Mouse (Mus musculus): ENCODE results near the gene Prkaa1.
"Not testable (repeated sequence)": the region's sequence is repeated elsewhere in the genome, so short reads cannot be mapped to it uniquely, and the experiment has no call there.

The Prkaa1 gene

DNA sequence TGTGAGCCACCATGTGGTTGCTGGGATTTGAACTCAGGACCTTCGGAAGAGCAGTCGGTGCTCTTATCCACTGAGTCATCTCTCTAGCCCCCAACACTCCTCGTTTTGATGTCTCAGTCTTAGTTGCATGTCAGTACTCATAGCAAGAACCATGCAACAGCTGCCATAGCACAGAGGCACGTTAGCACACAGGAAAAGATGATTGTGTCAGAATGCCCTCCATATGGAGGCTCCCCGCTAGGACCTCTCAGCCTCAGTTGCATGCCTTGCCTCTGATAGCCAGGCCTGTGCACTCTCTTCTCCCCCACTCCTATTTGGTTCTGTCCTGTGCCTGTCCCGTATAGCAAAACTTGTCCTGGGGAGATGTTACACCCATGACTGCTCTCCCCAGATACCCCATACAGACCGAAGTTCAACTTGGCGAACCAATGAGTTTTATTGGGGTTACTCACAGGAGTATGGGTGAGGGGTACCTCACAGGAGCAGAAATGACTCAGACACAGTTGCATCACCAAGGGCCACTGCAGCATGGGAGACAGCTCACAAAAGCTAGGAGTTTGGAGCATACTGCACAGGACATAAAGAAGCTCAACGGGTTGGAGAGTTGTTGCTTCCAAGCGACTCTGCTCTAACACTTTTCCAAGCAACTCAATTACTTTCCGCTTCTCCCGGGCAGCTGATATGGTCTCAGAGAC is 14.4 kb upstream of the Prkaa1 start:
- no peak for DNase-seq (ENCODE audit: low spot score in 2 of 2)

DNA sequence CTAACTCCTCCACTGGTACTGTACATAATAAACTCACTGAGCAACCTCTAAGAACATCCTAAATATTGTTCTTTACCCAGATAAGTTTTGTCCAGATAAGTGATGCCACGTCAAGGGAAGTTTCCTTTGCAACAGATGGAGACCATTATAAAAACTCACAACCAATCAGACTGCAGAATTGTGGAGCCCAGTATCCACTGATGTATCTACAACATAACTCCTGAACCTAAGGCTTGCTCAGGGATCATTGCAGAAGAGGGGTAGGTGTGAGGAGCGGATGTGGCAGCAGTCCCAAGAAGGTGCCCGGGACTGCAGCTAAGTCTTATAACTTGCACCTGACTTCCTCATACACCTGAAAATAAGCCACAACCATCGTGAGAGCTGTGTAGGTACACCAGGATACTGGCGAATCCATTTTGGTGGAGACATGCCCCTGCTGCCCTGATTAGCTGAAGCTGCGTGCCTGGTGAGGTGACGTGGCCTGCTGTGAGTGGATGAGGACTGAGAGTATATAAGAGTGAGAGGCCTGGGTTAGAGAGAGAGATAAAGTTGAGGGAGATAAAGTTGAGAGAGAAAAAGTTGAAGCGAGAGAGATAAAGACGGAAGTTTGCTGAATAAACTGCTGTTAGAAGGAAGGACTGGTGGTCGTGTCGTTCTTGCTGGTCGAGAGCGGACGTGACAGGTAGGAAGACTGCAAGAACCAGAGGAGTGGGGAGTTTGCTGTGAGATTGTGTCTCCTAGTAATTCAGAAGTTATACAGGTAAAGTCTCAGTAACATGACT is 12.6 kb upstream of the Prkaa1 start:
- not testable (repeated sequence) for DNase-seq (ENCODE audit: low spot score in 2 of 2)

DNA sequence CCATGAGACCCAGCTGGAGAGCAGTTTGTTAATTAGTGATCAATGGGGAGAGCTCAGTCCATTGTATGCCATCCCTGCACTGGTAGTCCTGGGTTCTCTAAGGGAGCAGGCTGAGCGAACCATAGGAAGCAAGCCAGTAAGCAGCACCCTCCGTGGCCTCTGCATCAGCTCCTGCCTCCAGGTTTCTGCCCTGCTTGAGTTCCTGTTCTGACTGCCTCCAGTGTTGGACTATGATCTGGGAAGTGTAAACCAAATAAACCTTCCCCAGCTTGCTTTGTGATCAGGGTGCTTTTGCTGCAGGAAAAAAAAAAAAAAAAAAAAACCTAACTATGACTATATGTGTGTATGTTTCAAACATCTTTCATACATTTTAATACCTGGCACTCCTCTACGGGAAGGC is 10.4 kb upstream of the Prkaa1 start:
- DNase-seq (ENCODE audit: low spot score in 2 of 2) = no peak

DNA sequence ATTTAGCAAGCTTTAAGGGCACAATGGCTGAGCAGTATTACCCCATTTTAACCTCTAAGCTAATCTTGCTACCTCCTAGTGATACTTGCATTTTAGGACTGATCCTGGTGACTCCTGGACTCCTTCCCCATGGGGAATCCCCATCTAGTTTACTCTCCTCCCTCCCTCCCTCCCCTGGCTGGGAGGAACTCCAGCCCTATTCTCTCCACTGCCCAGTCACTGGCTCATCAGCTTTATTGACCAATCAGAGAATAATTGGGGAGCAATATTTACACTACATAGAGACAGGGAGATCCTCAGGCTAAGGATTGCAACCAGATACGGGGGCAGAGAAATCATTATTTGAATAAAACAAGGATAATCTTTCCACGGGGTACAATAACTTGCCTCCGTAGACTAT is 9.5 kb upstream of the Prkaa1 start:
- DNase-seq (ENCODE audit: low spot score in 2 of 2) = no peak

DNA sequence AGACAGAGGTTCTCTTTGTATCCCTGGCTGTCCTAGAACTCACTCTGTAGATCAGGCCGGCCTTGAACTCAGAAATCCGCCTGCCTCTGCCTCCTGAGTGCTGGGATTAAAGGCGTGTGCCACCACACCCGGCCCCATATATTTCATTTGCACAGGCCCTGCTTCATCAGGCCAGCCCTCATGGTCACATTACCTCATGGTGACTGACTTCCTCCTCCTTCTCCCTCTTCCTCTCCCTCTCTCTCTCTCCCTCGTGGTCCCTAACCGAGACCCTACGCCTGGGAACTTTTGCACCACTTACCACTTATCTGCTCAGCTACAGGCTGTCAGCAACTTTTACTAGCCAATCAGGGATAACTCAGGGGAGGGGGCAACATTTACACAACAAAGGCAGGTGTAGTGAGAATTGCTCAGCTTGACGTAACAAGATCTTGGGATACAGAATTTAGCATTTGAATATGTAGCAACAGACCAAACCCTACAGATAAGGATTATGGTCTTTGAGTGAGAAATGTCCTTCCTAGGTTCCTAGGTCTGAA is 8.6 kb upstream of the Prkaa1 start:
- no peak for DNase-seq (ENCODE audit: low spot score in 2 of 2)

DNA sequence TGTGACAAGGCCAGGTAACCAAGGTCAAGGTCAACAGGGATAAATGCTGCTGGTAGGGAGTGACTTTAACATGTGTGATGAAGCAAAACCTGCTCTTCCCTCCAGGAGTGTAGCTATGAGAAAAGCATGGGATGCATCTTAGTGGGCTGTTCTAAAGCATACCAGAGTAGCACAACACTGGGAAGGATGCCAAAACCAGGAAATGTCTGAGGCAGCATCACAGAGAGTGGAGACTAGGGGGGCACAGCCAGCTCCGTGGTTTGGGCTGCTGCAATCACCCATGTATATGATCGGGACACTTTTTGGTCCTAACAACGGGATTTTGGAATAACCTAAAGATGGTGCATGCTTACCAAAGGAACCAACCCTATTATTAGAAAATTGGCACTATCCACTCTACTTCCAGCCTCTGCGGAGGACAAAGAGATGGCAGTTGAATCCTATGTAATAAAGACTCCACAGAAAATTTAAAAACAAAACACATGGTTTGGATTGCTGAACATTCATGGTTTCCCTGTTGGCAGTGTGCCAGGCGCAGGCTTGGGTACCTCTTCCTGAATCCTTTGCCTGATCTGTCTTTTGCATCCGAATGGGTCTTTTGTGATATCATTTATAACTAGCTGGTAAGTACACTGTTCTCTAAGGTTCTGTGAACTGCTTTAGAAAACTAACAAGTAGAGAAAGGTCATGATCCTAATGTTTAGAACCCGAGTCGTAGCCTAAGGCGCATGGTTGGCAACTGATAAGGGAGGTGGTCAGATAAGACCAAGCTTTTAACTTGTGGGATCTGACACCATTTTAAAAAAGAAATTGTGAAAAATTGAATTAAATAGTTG is 5.4 kb upstream of the Prkaa1 start:
- peak in 1 of 2 experiments; percentile 58 for DNase-seq (ENCODE audit: low spot score in 2 of 2)

DNA sequence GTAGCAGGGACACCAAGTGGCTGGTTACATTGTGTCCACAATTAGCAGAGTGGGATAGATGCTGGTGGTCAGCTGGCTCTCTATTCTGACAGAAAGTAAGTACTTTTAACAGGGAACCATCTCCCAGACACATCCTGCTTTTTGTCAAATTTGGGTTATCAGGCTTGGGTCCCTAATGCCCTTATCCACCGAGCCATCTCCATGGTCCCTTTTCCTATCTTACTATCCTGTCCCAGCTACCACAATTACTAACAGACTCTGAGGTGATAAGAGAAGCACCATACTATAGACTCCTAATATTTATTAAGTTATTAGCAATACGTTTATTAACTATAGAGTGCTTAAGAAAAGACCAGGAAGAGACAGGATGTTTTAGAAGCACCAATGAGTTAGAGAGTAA is 4.3 kb upstream of the Prkaa1 start:
- DNase-seq (ENCODE audit: low spot score in 2 of 2) = no peak

DNA sequence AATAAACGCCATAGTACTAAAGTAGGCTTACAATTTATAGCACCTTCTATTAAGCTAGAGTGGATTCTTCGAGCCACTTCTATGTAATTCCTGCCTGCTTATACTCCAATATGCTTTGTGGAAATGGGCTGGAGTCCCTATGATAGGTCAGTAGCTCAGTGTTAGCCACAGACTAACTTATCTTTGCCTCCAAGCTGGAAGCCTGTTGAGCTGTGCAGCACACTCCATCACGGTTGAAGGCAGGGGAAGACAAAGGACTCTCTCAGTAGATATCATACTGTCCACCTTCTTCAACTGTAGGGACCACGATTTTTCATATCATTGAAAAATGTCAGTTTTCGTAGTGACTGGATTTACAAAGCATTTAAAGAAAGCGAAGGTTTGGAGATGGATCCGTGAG is 3.8 kb upstream of the Prkaa1 start:
- no peak for DNase-seq (ENCODE audit: low spot score in 2 of 2)

DNA sequence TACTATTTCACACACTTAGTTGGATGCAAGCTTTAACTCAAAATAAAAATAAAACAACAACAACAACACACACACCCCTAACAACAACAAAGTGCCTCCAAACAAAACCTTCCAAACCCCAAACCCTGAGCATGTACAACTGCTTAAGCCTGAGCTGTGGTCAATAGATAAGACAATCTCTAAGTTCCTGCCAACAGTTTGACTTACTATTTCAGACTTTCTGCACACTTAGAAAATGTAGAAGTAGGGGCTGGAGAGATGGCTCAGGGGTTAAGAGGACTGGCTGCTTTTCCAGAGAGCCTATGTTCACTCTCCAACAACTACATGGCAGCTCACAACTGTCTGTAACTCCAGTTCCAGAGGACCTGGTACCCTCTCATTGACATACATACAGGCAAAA is 3.3 kb upstream of the Prkaa1 start:
- DNase-seq (ENCODE audit: low spot score in 2 of 2) = no peak

DNA sequence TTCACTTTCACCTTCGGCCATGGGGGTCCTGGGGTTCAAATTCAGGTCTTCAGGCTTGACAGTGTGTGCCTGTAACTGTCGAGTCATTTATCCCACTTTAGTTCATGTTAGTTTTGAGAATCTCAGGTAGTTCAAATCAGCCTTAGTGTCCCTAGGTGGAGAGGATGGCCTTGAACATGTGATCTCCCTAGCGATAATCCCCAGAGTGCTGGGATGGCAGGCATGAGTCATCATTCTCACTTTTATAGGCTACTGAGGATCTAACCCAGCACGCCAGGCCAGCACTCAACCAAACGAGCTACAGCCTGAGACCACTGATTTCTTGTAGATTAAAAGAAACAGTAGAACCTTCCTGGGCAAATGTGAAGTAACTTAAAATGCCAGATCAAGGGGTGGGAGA is 1.6 kb upstream of the Prkaa1 start:
- DNase-seq (ENCODE audit: low spot score in 2 of 2) = no peak

DNA sequence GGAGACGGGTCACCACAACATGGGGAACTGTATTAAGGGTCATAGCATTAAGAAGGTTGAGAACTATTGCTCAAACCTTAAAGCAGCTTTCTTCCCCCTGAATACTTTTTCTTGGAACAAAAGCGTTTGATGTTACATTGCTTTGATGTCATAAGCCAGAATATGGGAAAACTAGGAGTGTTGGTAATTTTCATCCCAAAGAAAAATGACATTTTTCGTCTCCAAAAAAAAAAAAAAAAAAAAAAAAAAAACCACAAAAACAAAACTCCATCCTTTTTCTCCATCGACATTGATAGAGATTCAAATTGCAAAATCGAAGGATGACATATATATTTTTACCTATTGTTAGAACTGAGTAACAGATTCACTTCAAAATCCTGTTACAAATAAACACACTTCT is 947 bp upstream of the Prkaa1 start:
- DNase-seq (ENCODE audit: low spot score in 2 of 2) = no peak

DNA sequence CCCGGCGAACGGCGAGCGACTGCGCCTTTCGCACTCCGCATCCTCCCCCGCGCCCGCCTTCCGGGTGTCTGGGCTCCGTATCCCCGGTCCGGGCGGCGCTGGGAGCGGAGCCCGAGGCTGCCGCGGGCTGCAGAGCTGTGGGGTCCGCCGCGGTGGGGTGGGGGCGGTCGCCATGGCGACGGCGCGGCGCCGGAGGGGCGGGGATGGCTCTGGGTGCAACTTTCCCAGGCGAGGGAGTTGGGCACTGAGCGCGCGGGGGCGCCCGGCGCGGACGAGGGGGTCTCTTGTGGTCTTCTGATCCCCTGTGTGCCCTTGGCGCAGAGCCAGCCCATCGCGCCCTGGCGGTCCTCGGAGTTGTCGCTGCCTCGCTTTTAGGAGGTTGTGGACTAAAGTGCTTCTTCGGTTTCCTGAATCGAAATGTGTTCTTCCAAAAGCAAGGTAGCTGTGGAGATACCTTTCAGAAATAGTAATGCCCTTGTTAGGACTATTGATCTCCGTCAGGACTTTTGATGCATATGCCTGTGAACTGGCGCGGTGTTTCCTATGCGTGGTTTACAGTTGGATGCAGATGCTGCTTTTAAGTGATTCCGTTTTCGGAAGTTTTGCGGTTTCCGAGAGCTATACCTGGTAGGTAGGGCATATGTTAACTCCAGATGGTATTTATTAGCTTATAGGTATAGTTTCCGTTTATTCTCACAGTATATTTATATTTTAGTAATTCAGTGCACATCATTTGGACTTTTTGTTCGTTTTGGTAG is 539 bp downstream of the Prkaa1 start:
- peak in 1 of 2 experiments; percentile 86 for DNase-seq (ENCODE audit: low spot score in 2 of 2)

DNA sequence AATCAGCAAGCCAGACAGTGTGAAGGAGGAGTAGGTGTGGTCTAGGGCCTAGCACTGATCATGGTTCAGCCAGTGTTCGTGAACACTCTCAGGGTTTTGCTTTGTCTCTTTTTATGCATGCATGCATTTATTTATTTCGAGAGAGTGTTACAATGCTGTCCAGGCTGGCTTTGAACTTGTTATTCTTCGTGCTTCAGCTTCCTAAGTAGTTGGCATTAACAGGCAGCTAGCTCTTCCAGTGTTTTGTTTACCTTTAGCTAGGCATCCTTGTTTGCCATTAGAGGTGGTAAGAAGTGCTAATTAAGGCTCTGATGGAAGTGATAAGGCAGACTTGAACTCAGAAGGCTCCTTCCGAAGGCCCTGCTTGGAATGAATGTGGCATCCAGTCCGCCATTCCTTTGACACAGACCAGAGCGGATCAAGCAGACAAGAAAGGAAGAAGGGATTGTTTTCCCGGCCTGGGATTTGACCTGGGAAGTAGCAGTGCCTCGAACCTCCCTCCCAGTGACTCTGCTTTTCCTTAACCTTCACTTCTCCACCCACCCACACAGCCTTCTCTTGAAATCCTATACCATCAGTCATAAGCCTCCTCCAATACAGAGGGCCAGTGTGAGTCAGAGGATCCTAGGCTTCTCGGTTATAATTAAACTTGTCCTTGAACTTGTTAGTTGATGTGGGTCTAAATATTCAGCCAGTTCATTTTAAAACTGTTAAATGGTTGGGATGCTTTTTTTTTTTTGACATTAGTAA is 1.7 kb downstream of the Prkaa1 start:
- DNase-seq (ENCODE audit: low spot score in 2 of 2) = no peak

DNA sequence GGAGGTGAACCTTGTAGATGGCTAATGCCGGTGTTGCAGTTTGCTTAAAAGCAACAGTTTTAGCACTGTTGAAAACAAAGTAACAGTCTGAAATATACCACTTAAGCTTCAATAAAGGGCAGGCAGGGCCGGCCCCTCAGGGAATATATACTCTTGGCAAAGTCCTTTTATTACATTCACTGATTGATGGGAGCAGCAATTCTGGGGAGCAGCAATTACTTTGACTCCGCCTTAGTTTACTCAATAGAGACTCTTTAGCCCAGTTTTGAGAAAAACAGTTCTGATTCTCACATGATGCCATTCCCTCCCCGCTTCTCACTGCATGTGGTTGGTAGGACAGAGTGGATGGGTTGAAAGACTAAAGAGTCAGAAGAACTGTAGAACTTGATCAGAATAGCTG is 5.5 kb downstream of the Prkaa1 start:
- no peak for DNase-seq (ENCODE audit: low spot score in 2 of 2)

DNA sequence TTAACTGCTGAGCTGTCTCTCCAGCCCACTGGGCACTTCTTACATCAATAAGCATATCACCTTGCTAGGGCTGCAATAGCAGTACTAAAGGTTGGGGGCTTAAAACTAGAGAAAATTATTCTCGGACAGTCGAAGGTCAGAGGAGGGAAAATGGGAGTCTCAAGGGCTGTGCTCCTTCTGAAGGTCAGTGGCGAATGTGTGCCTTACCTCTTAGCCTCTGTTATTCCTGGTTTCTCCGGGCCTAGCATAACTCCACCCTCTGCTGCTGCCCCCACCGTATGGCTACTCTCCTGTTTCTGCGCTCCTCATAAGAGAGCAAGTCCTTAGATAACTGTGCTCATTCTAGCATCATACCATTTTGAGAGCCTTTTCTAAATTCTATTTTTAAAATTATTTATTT is 8.5 kb downstream of the Prkaa1 start:
- no peak for DNase-seq (ENCODE audit: low spot score in 2 of 2)

DNA sequence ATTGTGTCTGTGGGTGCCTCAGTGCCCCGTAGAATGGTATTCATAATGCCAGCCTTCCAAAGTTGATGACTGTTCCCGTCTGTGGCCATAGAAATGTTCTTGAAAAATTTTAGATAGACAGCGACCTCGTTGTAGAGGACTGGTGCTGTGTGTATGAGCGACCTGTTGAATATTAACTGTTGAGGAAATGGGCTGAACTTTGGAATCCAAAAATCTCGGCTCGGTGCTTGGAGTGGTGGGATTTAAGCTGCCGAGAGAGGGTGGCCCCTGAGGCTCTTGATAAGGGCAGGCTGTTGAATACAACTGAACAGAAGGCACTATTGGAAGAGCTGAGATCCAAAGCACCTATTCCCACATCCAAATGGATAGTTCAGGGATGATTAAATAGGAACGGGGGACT is 11.0 kb downstream of the Prkaa1 start:
- no peak for DNase-seq (ENCODE audit: low spot score in 2 of 2)

DNA sequence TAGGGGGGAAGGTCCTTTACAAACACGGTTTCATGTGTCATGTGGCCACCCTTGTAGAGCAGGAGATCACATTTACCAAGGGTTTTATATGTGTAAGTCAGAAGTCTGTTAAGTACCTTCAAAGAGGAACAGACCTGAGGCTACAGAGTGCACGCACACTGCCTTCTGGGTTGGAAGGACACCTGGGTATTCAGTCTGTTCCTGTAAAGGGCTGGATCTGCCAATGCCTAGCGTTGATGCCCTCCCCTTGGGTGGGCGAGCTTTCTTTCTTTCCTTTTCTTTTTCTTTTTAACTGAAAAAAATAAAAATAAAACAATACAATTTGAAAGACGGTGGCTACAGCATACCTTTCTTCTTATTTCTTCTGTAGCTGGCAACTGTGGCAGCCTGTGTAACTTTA is 11.4 kb downstream of the Prkaa1 start:
- DNase-seq (ENCODE audit: low spot score in 2 of 2) = no peak

DNA sequence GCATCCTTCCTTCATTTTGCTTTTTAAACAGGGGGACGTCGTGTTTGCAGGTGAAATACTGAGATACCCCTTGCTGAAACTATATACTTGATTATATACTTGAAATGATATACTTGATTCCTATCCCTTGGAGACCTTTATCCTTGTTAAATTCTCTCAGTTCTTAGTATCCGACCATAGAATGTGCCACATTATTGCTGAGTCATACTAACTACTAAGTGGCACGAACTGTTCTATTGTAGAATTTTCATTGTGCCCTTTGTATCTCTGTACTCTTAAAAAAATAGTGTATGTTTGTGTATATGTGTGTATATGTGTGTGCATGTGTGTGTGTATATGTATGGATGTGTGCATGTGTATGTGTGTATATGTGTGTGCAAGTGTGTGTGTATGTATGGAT is 12.7 kb downstream of the Prkaa1 start:
- no peak for DNase-seq (ENCODE audit: low spot score in 2 of 2)

DNA sequence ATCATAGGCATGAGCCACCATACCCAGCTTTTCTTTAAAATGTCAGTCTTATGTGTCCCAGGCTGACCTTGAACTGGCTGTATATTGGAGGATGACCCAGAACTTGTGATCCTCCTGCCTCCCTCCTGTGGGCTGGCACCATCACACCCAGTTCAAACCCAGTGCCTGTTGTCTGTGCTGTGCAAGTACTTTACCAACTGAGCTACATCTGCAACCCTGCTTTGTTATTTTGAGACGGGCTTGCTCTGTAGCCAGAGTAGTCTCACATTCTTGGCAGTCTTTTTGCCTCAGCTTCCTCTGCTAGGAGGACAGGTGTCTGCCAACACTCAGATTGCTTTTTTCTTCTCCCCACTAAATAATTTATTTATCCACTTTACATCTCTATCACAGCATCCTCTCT is 13.7 kb downstream of the Prkaa1 start:
- DNase-seq (ENCODE audit: low spot score in 2 of 2) = no peak

DNA sequence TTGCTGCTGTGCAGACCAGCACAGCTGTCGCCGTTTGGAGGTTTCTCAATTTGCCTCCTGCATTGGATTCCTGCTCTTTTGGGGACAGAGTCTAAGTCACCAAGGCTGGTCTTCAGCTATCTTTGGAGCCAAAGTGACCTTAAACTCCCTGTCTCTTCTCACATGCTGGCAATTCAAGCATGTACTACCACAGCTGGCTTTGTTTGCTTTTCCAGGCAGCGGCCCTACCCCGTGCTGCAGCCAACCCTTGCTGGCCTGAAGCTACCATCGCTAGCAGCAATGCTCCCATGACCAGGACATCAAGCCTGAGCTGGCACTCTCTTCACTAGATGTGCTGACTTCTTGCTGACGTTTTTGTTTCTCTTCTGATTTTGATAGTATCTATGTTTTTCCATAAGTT is 15.2 kb downstream of the Prkaa1 start:
- no peak for DNase-seq (ENCODE audit: low spot score in 2 of 2)

Measured in spleen, postnatal 10 days (tissue).